In the genomic region with DNA sequence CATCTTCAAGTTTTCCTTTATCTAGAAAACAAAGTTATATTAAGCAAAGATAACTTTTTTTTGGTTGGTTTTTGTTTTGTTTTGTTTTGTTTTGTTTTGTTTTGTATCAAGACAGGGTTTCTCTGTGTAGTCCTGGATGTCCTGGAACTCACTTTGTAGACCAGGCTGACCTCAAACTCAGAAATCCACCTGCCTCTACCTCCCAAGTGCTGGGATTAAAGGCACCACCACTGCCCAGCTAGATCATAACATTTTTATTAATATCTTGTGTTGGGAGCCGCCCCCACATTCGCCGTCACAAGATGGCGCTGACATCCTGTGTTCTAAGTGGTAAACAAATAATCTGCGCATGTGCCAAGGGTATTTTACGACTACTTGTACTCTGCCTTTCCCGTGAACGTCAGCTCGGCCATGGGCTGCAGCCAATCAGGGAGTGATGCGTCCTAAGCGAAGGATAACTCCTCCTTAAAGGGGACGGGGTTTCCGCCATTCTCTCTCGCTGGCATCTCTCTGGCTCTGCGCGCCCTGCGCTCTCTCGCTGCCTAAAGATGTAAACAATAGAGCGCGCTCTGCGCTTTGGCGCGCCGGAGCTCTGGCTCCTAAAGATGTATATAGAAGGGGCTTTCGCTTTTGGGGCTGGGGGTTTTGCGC, we compare ENCODE assay signal across 8 mouse cellular contexts.
DNase-seq lines count a peak whose midpoint lies in the region; ATAC-seq and TF ChIP-seq lines count a peak whose summit lies in the region.
"Not testable (repeated sequence)": the region's sequence is repeated elsewhere in the genome, so short reads cannot be mapped to it uniquely, and the experiment has no call there.

No protein-coding gene starts in this region.

- not testable (repeated sequence) for H3K36me3 ChIP-seq in forebrain, embryonic 12.5 days (replicated peaks); heart, embryonic 14.5 days (ENCODE audit: control insufficient read depth, insufficient read depth, low read length); hindbrain, postnatal 0 days (ENCODE audit: insufficient read depth, low read length); limb, embryonic 10.5 days; liver, embryonic 16.5 days (ENCODE audit: control insufficient read depth, insufficient read depth); midbrain, embryonic 13.5 days; neural tube, embryonic 15.5 days

- peak; percentile 45 for DNase-seq in CD4-positive, CD25-positive, alpha-beta regulatory T cell, adult 2 months (ENCODE audit: low read depth, low spot score)
- DNase-seq in hindbrain, postnatal 0 days (ENCODE audit: low spot score); limb, embryonic 10.5 days (ENCODE audit: low spot score): not testable (repeated sequence)

- H3K27me3 ChIP-seq in forebrain, embryonic 12.5 days; heart, embryonic 14.5 days (ENCODE audit: control insufficient read depth, insufficient read depth, low read length); hindbrain, postnatal 0 days (ENCODE audit: insufficient read depth, low read length); limb, embryonic 10.5 days (ENCODE audit: low read depth, poor library complexity, severe bottlenecking); liver, embryonic 16.5 days (ENCODE audit: control insufficient read depth, insufficient read depth, low read depth, low read length); midbrain, embryonic 13.5 days; neural tube, embryonic 15.5 days (replicated peaks): not testable (repeated sequence)

- not testable (repeated sequence) for H3K27ac ChIP-seq in forebrain, embryonic 12.5 days; heart, embryonic 14.5 days (replicated peaks in 1 of 2; ENCODE audit: control insufficient read depth in 1 of 2, insufficient read depth in 1 of 2, low read depth in 2 of 2, low read length in 2 of 2); hindbrain, postnatal 0 days; limb, embryonic 10.5 days; liver, embryonic 16.5 days (ENCODE audit: low read length); midbrain, embryonic 13.5 days; neural tube, embryonic 15.5 days (replicated peaks)

- H3K4me1 ChIP-seq in forebrain, embryonic 12.5 days; heart, embryonic 14.5 days (ENCODE audit: control insufficient read depth in 2 of 2, insufficient read depth in 2 of 2, low read length in 2 of 2); hindbrain, postnatal 0 days (ENCODE audit: insufficient read depth, low read length); limb, embryonic 10.5 days; liver, embryonic 16.5 days (ENCODE audit: control insufficient read depth, low read depth, low read length); midbrain, embryonic 13.5 days (replicated peaks); neural tube, embryonic 15.5 days: not testable (repeated sequence)

- peak overlapping the region; percentile 26 for H3K4me3 ChIP-seq in forebrain, embryonic 12.5 days (replicated peaks)
- not testable (repeated sequence) for H3K4me3 ChIP-seq in heart, embryonic 14.5 days (ENCODE audit: control insufficient read depth in 1 of 2, insufficient read depth in 1 of 2, low read depth in 1 of 2, low read length in 2 of 2)
- H3K4me3 ChIP-seq in hindbrain, postnatal 0 days (ENCODE audit: low read length): 0 out of 2 replicates have a peak overlapping the region, but pooled peaks have one; percentile 15
- H3K4me3 ChIP-seq in limb, embryonic 10.5 days: peak overlapping the region; percentile 33
- peak overlapping the region; percentile 39; the same call in 1 of the 2 replicates for H3K4me3 ChIP-seq in liver, embryonic 16.5 days (ENCODE audit: low read depth, low read length)
- H3K4me3 ChIP-seq in midbrain, embryonic 13.5 days (replicated peaks): peak overlapping the region; percentile 30
- H3K4me3 ChIP-seq in neural tube, embryonic 15.5 days (replicated peaks): peak overlapping the region; percentile 25

- peak; percentile 58; the same call in 1 of the 2 replicates for ATAC-seq in forebrain, embryonic 12.5 days (ENCODE audit: low FRiP score)
- ATAC-seq in heart, embryonic 14.5 days (ENCODE audit: insufficient number of reproducible peaks, insufficient read depth, low FRiP score, low read depth); hindbrain, postnatal 0 days; liver, embryonic 16.5 days (ENCODE audit: low read depth): not testable (repeated sequence)
- peak; percentile 72 for ATAC-seq in midbrain, embryonic 13.5 days
- peak; percentile 56; the same call in 1 of the 2 replicates for ATAC-seq in neural tube, embryonic 15.5 days (ENCODE audit: low FRiP score)

- not testable (repeated sequence) for H3K9me3 ChIP-seq in forebrain, embryonic 12.5 days; heart, embryonic 14.5 days (ENCODE audit: control insufficient read depth, low read length); hindbrain, postnatal 0 days (ENCODE audit: low read length); limb, embryonic 10.5 days (replicated peaks); liver, embryonic 16.5 days (replicated peaks; ENCODE audit: control insufficient read depth, low read length); midbrain, embryonic 13.5 days; neural tube, embryonic 15.5 days (replicated peaks)

- WGBS in forebrain, embryonic 12.5 days: 82% methylated on average over 18 of the region's 26 CpGs
- 82% methylated on average over 12 of the region's 26 CpGs for WGBS in heart, embryonic 14.5 days
- WGBS in hindbrain, postnatal 0 days: 72% methylated on average over 11 of the region's 26 CpGs
- WGBS in limb, embryonic 10.5 days: 84% methylated on average over 14 of the region's 26 CpGs
- 47% methylated on average over 13 of the region's 26 CpGs for WGBS in liver, embryonic 16.5 days (ENCODE audit: insufficient replicate concordance)
- WGBS in midbrain, embryonic 13.5 days: 61% methylated on average over 18 of the region's 26 CpGs
- 62% methylated on average over 14 of the region's 26 CpGs for WGBS in neural tube, embryonic 15.5 days

- H3K4me2 ChIP-seq in forebrain, embryonic 12.5 days: 0 out of 2 replicates have a peak overlapping the region, but pooled peaks have one; percentile 29
- peak overlapping the region; percentile 8; the same call in 1 of the 2 replicates for H3K4me2 ChIP-seq in heart, embryonic 14.5 days (ENCODE audit: low read length)
- H3K4me2 ChIP-seq in hindbrain, postnatal 0 days (ENCODE audit: low read depth, low read length); liver, embryonic 16.5 days (ENCODE audit: low read depth, low read length): not testable (repeated sequence)
- H3K4me2 ChIP-seq in midbrain, embryonic 13.5 days (replicated peaks): peak overlapping the region; percentile 39; the same call in 1 of the 2 replicates
- H3K4me2 ChIP-seq in neural tube, embryonic 15.5 days: peak overlapping the region; percentile 43; the same call in 1 of the 2 replicates

- TF ChIP-seq CTCF in hindbrain, postnatal 0 days (IDR thresholded peaks at IDR 0.05; ENCODE audit: low read depth): peak; percentile 9; the same call in 1 of the 2 replicates

- H3K9ac ChIP-seq in forebrain, embryonic 12.5 days; heart, embryonic 14.5 days (ENCODE audit: low read length); hindbrain, postnatal 0 days (replicated peaks; ENCODE audit: low read length); liver, embryonic 16.5 days (ENCODE audit: low read depth, low read length); midbrain, embryonic 13.5 days (replicated peaks); neural tube, embryonic 15.5 days (replicated peaks): not testable (repeated sequence)
